Mouse (Mus musculus) heart, postnatal 4 days (tissue): ENCODE measurements around the gene Klhl22. TPM values are rescaled to one million over a fixed set of nuclear protein-coding genes. Genes with fewer than 3 reads are reported as not detected.
"Not testable (repeated sequence)": the region's sequence is repeated elsewhere in the genome, so short reads cannot be mapped to it uniquely, and the experiment has no call there.

Experiments
- DNase-seq: peaks from one replicate; pipeline ENCODE4 v3.0.0; 2021
- total RNA-seq, 2 experiments: library from RNA; stranded (reverse); gene quantifications; 2 replicates each; pipeline ENCODE4 v1.2.3; 2021

Gene Klhl22
- total RNA-seq = 10 to 100 TPM; 24.6 to 25.1 TPM

DNA sequence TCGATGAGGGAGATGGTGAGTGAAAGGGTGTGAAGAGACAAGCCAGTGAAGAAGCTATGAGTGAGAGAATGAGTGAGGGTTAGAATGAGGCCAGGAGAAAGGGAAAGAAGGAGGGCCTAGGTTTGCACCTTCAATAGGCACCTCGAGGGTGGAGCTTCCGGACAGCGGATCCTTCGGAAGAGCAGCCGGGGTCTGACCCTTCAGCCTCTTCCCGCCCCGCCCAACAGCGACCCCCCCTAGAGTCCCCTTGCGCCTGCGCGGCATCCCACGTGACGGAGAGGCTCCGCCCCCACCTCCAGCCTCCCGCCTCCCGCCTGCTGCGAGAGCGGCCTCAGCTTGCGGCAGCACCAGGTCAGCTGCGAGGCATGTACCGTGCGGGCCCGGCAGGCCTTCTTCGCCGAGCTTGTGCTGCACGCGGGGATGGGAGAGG is at the start of gene Klhl22:
TSS of gene Klhl22 (plus strand) at position 275 of the 430 bp plus-strand sequence.
- DNase-seq = peak; percentile 96

DNA sequence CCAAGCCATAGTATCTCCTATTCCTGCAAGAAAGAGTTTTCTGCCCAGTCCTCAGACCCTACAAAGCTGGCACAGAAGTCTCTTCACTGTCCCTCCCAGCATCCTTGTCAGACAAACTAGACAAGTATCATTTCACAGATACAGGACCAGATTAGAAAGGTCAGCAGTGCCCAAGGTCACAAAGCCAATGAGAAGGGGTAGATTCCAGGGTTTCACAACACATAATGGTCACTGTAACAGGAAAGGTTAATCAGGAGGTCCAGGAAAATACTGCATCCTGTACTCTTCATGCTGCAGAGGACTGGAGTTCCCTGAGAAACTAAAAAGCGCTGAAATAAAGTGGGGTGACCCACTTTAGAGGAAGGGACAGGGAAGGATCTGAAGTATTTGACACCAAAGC is 41.6 kb upstream of the Klhl22 start:
- no peak for DNase-seq

DNA sequence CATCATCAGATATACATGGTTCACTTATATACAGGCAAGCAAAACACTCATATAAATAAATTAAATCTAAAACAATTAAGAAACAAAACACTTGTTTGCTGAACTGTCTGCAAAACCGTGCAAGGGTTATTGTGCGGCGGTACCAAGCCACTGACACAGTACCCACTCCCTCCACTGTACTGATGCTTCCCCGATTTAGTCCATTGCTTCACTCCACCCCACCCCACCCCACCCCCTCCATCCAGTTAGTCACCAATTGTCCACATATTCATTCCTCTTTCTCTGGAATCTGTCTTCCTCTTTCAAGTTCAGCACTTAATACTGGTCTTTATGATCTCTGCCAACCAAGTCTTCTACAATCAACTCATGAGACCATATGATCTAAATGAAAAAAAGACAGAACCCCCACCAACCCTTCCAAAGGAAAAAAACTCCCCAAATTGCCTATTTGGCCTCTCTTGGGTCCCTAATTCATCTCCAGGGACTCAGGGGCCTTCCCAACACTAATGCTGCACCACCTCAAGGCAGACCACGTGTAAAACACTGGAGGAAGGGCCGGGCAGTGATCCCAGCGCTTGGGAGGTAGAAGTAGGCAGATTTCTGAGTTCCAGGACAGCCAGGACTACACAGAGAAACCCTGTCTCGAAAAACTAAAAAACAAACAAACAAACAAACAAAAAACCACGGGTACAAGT is 38.2 kb upstream of the Klhl22 start:
- no peak for DNase-seq

DNA sequence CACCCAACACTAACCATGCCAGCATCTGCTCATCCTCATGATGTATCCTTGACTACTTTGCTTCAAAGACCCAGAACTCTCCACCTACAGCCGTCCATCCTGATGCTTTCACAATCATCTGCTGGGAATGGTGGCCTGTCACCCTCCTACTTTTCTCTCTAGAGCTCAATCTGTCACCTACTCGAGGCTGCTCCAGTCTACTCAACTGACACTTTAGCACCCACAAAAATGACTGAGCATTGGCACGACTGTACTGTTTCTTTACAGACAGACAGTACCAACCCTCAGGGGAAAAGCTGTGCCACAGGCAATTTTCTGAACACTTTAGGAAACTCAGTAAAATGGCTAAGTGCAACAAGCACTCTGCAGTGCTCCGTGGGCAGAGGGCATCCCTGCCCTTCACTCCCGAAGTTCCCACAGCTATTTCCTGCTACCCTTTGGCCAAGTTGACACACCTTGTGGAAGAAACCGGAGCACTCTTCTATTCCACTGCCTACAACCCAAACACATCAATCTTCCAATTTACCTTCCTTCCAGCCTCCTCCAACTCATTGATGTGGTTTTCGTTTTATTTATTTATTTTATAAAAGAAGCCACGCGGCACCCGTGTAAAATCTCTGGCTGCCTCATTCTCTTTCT is 37.5 kb upstream of the Klhl22 start:
- no peak for DNase-seq

DNA sequence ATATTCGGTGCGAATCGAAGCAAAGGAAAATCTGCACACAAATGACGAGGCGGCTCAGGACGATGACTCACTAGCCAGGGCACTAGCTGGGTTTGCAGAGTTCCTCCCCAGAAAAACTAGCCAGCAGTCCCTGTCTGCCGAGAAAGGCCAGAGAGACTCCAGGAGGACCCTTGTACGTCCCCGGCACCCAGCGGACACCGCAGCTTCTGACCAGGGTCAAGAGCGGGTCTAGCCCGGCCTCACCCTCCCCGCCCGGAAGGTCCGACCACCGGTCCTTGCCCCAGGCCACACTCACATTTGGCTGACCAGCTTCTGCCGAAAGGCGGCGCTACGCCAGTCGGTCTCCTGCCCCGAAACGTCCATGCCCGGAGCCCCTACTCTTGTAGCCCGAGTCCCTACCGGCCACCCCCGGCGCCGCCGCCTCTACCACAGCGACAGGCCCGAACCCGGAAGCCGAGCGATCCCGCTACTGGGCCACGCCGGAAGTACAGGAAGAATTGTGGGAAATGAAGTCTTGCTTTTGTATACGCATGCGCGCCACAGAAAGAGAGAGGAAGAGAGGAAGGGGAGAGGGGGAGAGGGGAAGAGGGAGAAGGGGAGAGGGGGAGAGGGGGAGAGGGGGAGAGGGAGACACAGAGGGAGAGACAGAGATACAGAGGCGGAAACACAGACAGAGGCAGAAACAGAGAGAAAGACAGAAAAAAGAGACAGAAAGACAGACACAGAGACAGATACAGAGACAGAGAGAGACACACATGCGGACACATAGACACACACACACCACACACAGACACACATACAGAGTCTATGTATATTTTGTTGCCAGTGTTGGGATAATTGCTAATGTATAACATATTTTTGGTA is 36.7 kb upstream of the Klhl22 start:
- DNase-seq = peak; percentile 93

DNA sequence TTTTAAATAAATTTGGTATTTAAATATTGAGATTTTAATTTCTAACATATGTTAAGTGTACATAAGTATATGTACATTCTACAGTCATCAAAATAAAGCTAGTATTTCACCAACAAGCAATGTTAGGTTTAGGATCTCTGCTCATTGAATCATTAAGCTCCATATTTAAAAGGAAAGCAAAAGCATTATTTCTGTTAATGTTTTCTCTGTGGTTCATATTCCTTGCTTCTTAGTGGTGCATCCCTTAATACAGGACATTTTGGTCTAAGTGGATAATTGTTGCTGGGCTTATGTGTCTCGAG is 36.1 kb upstream of the Klhl22 start:
- DNase-seq = no peak

DNA sequence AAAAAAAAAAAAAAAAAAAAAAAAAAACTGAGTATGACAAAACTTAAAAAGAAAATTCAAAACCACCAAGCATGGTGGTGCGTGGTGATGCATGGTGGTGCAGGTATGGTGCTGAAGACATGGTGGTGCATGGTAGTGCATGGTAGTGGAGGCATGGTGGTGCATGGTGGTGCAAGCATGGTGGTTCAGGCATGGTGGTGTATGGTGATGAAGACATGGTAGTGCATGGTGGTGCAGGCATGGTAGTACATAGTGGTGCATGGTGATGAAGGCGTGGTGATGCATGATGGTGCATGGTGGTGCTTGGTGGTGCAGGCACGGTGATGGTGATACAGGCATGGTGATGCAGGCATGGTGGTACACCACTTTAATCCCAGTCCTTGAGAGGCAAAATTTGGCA is 35.0 kb upstream of the Klhl22 start:
- DNase-seq = no peak

DNA sequence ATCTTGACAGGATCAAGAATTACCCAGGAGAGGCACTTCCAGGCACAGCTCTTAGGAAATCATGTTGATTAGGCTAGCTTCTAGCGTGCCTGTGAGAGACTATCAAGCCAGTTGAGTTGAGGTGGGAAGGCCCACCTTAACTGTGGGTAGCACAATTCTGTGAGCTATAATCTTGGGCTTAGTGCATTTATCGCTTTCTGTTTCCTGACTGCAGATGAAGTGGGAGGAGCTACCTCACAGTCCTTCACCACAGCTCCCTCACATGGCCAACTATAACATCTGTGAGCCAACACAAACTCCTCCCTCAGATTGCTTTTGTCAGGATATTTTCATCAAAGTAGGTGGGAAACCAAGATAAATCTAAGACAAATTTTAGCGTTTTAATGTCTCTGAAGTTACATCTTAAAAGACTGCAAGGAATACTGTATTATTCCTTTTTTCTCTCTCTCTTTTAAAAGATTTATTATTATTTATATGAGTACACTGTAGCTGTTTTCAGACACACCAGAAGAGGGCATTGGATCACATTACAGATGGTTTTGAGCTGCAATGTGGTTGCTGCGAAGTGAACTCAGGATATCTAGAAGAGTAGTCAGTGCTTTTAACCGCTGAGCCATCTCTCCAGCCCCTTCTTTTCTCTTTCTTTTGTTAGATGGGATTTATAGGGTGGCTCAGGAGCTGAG is 32.1 kb upstream of the Klhl22 start:
- DNase-seq = peak; percentile 47

DNA sequence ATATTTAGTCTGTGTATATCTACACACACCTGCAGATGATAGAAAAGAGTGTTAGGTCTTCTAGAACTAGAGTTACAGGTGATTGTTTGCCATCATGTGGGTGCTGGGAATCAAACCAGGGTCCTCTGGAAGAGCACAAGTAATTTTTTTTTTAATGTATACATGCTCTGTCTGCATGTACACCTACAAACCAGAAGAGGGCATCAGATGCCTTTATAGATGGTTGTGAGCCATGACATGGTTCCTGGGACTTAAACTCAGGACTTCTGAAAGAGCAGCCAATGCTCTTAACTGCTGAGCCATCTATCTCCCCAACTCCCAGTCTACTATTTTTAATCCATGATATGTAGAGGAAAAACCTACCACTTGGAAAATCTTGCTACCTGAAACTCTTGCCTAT is 29.4 kb upstream of the Klhl22 start:
- DNase-seq = no peak

DNA sequence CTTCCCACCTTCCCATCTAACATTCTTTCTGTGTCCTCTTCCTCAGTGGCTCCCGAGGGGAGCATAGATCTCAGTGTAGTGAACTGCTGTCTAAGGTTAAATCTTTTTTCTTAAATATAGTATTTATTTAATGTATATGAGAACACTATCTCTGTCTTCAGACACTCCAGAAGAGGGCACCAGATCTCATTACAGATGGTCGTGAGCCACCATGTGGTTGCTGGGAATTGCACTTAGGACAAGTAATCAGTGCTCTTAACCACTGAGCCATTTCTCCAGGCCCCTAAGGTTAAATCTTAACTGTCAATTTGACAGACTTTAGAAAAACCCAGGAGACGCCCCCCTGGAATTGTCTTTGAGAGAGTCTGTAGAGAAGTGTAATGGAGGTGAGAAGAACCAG is 27.4 kb upstream of the Klhl22 start:
- DNase-seq = no peak

DNA sequence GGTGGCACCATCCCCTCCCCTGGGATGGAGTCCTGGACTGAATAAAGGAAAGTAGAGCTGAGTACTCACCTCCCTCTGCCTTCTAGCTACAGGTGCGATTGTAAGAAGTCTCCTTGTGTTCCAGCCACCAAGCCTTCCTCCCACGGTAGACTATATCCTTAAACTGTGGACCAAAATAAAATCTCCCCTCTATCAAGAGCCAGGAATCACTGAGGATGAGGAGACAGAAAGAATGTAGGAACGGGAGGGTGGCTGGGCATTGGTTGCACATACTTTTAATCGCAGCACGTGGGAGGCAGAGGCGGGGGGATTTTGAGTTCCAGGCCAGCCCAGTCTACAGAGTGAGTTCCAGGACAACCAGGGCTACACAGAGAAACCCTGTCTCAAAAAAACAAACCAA is 27.0 kb upstream of the Klhl22 start:
- no peak for DNase-seq

DNA sequence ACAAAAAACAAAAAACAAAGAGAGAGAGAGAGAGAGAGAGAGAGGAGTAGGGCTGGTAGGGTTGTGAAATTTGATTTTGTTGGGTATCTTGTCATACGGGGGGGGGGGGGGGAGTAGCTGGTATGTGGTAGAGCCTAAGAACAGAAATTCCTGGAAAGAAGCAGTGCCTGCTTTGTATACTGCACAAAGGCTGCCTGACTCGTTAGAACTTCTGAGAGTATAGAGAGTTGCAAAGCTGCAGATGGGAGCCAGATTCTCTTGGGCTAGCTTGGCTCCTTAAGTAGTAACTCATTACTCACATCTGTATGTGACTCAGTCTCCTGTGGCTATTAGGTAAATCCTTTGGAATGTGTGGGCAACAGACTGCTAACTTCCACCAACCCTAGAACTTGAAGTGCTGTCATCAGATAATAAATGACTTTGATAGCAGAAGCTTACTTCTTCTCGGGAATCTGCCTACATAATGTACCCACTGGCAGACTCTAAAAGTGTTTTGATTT is 26.5 kb upstream of the Klhl22 start, which contains the start of gene Med15:
TSS of gene Med15 (minus strand) at position 51 of the 500 bp plus-strand sequence.
- no peak for DNase-seq

DNA sequence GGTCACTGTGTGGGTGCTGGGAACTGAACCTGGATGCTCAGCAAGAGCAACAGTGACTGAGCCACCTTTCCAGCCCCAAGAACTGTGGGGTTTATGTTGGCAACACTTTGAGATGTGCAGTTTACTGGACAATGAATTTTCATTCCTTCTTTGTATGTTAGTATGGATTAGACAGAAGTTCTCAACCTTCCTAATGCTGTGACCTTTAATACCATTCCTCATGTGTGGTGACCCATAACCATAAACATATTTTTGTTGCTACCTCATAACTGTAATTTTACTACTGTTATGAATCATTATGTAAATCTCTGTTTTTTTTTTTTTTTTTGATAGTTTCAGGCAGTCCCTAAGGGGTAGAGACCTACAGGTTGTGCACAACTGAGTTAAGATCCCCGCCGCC is 25.8 kb upstream of the Klhl22 start:
- no peak for DNase-seq

DNA sequence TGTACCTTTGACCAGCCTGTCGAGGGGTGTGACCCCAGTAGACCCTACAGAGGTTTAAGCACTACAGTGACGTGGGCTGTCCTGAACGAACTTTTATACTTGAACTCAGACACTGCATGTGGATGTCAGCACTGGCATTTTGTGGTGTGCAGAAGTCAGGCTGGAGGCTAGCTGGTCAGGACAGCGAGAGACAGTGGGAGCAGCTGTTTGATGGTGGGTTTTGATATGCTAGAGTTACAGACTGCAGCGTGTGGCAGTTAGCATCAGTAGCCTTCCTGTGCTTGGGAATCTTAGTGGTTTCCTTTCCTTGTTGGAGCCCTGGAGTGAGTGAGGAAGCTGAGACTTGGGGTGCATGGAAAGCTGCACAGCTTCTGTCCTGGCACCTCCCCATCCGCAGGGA is 24.5 kb upstream of the Klhl22 start:
- not testable (repeated sequence) for DNase-seq

DNA sequence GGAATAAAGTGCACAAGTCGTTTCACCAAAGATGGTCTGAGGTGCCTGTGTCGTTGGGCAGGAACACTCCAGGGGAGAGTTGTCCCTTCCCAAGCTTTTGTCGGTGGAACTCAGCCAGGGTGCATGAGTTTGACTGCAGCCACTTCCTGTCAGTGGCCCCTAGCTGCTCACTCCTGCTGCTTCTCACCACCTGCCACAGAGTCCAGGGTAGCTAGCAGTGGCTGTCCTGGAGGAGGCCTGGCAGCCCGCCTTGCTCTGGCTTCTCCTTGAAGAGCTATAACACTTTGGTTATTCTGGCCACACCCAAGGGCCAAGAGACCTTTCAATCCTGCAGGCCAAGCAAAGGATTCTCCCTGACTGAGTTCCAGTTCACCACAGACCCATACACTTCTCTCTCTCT is 23.3 kb upstream of the Klhl22 start:
- DNase-seq = no peak

DNA sequence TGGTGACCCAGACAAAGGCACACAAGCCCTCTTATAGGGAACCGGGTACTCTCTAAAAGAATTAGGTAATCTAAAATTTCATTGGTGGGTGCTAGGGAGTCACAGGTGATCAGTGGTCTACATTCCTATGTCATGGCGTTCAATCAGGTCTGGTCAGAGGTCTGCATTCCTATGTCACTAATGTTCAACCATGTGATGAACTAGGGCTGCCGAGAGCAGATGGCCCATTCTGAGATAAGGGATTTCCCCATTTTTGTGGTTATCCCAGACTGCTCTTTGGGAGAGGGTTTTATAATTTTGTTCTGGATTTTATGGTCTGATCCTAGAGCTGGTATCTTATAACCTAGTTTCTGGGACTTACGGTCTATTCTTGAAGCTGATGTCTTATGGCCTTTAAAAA is 19.3 kb upstream of the Klhl22 start:
- DNase-seq = no peak

DNA sequence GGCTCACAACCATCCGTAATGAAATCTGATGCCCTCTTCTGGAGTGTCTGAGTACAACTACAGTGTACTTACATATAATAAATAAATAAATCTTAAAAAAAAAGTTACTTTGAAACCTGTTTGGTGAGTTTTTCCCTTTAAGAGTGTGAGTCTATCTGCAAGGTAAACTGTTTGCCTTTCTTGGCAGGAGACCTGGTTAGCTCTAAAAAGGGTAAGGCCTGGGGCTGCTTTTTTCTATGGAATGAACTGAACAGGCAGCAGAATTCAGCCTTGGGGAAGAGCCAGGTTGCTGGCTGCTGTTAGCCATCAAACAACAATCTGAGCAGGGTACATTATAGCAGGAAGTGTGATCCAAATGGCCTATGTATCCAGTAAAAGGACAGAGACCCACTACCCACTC is 16.6 kb upstream of the Klhl22 start:
- no peak for DNase-seq

DNA sequence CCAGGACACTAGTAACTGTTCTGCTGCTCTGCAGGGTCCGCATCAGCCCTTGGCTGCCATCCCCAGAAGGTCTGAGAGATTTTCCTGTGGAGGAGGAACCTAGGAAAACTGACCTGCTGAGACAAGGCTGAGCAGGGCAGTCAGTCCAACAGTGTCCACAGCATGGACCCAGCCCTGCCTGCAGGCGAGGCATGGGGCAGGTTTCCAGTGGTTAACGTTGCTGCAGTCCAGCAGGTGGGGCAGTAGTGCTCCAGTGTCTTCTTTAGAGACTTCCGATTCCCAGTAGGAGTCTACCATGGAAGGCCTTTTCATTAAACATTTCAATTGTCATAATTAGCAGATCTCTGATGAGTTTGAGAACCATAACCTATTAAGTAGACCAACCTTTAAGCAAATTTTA is 16.1 kb upstream of the Klhl22 start:
- DNase-seq = peak; percentile 38

DNA sequence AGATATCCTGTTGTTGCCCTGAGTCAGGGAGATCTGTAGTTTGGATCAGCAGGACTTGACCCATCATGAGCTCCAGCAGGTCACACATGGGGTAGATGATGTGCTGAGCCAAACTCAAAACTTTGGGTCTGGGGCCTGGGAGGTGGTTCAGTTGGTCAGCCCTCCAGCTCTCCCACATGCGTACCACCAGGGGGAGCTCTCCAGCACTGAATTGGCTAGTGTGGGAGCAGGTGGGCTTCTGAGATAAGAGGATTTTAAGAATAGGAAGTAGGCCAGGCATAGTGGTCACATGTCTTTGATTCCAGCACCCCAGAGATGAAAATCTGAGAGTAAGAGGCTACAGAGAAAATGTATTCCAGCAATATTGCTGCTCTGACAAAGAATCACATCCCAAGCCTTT is 14.9 kb upstream of the Klhl22 start:
- peak; percentile 38 for DNase-seq

DNA sequence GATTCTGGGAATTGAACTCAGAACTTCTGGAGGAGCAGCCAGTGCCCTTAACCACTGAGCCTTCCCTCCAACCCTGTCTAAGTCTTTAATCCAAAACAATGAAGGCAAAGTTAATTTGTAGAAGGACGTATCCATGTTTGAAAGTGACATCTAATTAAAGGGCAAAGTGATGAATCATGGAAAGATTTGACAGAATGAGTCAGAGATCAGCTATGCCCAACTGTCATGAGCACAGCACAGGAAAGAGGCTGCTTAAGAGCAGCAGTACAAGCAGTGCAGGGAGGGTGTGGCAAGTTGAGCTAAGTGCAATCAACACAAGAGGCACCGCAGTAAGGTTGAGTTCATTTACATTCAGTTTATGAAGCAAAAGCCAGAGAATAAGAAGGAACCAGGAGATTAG is 14.4 kb upstream of the Klhl22 start:
- no peak for DNase-seq

DNA sequence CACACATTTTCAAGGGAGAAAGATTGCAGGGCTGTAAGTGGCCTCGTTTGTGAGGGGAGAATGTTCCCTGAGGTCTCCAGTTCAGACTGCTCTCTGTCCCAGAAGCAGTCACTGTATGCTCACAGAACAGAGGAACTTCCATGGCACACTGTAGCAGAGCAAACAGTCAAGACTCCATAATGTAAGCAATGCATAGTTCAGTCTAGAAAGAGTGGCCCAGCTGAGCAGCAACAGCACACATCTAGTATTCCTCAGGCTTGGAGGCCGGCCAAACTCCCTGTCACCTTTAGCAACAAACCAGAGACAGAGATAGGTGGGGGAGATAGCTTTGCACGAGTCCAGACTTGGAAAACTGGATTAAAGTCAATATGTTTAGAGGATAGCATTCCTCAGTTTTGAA is 6.4 kb upstream of the Klhl22 start:
- DNase-seq = peak; percentile 39

DNA sequence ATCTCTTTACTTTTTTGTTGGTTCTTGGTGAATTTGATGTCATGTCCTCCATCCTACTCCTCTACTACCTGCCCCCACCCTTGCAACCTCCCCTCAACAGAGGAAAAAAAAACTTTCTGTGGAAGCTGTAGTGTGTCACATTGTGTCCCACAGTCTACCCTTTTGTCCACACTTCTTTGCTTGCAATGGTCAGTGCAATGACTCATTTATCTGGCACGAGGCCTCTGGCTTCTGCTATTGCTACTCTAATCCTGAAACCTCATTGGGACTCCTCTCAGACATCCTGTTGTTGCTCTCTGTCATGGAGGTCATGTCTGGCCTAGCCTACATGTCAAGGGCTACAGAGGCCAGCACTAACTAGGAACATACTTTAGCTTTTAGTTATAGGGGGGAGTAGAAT is 5.7 kb upstream of the Klhl22 start:
- peak; percentile 17 for DNase-seq

DNA sequence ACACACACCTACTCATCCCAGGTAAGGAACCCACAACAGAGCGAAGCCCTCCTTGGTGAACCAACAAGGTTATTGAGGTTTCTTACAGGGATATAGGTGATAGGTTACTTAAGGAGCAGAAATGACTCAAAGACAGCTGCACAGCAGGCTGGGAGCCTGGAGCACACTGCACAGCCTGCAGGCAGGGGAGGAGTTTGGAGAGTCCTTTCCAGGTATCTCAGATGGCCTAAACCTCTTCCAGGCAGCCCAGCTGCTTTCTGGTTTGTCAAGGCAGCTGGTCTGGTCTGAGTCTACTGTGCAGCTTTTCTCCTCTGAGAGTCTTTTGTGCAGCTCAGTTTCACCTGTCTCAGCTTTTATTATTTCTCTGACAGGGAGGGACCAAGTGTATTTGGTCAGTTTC is 1.7 kb upstream of the Klhl22 start:
- no peak for DNase-seq
